Mouse (Mus musculus) 3134 (cell line): ENCODE results near the gene Six4.
"Not testable (repeated sequence)": the region's sequence is repeated elsewhere in the genome, so short reads cannot be mapped to it uniquely, and the experiment has no call there.

Experiments used
- DNase-seq: peaks from one replicate; pipeline ENCODE4 v3.0.0-alpha.2; 2011; ENCODE audit warnings: low spot score; ENCODE audit not compliant: insufficient read length; ENCODE audit errors: extremely low read depth

The Six4 gene

GRCm38 (mm10) chr12:73113196-73113595, at the start of gene Six4:
Six4 (minus strand) TSS chr12:73113456.
- peak; percentile 89 for DNase-seq

DNA sequence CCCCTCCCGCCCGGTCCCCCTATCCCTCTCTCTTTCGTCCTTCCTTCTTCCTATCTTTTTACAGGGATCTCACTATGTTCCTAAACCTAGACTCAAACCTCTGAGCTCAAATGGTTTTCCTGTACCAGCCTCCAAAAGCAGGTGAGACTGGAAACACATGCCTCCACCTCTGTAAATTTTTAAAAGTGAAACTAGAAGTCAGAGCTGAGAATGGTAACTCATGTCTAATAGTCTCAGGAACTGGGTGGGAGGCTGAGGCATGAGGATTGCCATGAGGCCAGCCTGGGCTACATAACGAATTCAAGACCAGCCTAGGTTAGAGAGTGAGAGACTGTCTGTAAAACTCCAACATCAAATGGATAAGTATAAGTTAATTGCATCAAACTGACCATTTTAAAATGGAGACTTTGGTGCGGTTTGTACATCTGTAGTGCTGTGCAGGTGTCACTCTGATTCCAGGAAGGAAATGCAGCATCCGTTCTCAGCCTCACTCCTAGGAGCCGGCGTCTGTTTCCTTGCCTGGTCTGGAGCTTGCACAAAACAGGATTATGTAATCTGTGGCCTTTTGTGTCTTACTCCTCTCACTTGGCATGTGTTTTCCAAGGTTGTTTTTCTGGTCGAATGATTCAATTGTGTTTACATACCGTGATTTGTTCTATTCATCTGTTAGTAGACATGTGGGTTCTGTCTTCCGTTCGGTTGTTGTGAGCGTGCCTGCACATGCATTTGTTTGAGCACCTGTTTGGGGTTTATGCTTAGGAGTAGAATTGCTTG, 49.3 kb upstream of the Six4 start:
- DNase-seq: no peak

- no peak for DNase-seq
These were observed 47.1 kb upstream of the Six4 start for GRCm38 (mm10) chr12:73160341-73160740.

- no peak for DNase-seq
These were observed 40.9 kb upstream of the Six4 start for GRCm38 (mm10) chr12:73154150-73154549.

DNA sequence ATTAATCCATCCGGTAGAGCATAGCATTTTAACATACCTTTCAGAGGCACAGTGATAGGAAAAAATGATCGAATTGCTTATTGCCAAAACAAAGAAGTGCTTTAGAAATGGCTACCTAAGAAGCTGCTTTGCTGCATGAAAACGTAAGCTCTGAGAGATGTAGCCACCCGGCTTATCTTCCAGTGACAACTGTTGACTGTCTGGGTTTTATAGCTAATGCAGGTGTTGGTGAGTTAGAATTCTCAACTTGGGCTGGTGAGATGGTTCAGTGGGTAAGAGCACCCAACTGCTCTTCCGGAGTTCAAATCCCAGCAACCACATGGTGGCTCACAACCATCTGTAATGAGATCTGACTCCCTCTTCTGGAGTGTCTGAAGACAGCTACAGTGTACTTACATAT, 37.8 kb upstream of the Six4 start:
- DNase-seq: not testable (repeated sequence)

DNA sequence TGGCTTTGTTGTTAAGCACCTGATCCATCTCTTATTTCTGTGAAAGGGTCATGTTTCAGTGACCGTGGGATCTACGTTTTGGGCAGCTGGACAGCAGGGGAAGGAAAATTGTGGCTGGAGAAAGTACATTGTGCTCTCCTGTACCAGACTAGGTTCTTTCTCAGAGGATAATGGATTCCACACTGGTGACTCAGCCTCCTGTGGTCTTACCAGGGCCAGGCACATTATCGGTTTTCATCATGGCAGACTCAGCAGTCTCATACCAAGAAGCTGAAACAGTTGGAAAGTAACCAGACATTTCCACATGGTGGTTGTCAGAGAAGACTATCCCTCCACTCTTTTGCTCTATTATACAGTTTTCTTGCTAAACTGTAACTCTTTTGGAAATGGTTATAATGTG, 34.0 kb upstream of the Six4 start:
- DNase-seq: peak; percentile 70

- no peak for DNase-seq
These were observed 27.5 kb upstream of the Six4 start for GRCm38 (mm10) chr12:73140732-73141131.

- no peak for DNase-seq
These were observed 12.0 kb upstream of the Six4 start for GRCm38 (mm10) chr12:73125250-73125649.

DNA sequence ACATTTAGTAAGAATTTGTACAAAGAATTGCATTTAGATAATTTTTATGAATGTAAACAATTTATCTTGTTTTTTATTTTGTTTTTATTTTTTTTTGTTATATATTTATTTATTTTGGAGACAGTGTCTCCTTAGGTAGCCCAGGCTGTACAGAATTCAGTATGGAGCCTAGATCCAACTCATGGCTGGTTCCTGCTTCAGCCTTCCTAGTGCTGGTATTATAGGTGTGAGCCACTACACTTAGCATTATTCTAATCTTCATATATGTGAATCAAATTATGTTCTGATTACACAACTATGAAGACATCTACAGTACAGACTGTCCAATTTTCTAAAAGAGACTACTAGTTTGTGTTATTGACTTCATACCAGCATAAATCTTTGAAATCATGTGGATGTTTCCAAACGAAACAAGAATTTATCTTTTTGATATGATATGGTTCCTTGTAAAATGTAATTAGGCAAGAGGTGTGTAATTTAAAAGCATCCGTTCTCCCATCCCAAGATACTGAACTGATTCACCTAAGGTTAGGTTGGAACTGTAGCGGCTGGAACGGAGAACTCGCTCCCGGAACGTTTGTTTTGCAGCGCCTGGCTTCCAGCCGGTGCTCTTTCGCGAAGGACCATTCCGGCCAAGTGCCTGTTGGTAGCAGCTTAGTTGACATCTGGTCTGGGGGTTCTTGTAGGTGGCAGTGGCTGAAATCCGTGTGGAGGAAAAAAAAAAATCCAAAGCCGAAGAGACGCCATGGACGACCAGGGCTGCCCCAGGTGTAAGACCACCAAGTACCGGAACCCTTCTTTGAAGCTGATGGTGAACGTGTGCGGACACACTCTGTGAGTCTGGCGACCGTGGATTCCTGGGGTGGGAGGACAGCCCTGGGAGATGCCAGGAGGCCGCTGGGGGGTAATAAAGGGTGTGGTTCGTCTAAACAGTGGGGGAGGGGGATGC, 10.1 kb upstream of the Six4 start, which contains the start of gene Mnat1:
Mnat1 (plus strand) TSS at position 625 of the 949 bp plus-strand sequence.
- DNase-seq: peak; percentile 89

DNA sequence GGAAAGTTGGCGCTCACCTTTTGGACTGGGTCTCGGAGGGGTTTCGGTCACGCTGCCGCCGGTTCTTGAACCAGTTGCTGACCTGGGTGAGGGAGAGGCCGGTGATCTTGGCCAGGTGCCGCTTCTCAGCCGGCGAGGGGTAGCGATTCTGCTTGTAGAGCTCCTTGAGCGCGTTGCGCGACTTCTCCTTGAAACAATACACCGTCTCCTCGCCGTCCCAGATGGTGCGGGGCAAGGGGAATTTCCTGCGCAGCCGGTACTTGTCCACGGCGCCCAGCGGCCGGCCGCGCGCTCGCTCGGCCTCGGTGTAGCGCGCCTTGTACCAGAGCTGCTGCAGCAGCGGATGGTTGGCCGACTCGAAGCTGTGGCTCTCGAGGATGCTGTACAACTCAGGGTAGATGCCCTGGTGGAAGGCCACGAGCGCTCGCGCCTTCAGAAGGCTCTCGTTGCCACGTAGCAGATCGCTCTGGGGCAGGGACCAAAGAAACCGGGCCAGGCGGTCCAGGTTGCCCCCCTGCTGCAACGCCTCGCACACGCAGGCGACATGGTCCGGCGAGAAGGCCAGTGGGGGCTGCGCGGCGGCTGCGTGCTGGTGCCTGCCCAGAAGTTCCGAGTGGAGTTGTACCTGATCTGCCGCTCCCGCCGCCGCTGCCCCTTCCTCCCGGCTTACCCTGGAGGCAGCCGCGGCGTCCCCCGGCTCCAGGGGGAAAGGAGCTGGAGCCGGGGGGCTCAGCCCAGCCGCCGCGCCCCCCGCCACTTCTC, 749 bp downstream of the Six4 start:
- peak; percentile 79 for DNase-seq

DNA sequence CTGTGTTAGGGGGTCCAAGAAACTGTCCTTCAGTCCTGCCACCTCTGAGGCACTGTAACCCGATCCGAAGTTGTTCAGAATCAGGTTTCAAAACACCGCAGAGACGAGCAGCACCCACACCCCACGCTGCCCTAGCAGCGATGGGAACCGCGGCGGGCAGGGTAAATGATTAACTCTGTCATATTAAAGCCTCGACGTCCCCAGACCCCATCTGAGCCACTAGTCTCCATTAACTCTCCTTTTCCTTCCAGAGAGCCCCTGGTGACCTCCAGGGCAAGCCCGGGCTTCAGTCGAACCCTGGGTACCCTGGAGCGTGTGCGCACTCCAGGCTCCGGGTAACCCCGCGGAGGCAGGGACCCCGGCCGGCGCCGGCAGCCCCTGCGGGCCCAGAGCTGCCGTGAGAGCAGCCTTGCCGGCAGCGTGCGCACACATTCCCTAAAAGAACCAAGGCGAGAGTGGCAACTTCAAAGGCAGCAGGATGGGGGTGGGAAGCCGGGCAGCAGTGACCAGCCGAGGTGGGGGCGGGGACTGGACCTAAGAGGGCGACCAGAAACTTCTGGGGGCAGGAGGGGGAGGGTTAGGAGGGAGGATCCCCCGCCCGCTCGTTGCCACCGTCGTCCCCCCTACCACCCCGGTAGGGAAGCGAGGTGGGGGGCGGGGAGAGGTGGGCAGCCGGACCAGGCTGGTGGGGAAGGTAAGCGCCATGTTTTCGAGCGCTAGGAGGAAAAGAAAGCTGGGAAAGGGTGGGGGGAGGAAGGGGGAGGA, 1.5 kb downstream of the Six4 start:
- peak; percentile 76 for DNase-seq

- peak; percentile 77 for DNase-seq
These were observed 2.7 kb downstream of the Six4 start for GRCm38 (mm10) chr12:73110431-73111111.

- no peak for DNase-seq
These were observed 5.4 kb downstream of the Six4 start for GRCm38 (mm10) chr12:73107821-73108220.

- no peak for DNase-seq
These were observed 9.5 kb downstream of the Six4 start for GRCm38 (mm10) chr12:73103713-73104112.

DNA sequence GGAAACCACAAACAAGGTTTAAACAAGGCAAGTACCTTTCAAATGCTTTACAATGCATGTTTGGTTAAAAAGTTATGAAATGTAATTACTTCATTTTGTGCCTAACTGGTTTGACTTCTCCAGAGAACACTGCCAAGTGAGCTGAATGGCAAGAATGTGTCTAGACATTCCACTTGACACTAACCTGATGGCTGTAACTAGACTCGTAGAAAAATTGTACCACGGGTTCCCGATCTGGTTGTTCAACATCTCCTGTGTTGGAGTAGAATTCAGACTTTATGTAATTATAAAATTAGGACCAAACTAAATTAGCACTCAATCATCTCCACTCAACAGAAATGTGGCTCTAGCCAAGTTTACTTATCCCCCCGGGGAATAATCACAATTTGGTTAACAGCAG, 14.7 kb downstream of the Six4 start:
- DNase-seq: no peak

- DNase-seq: not testable (repeated sequence)
These were observed 17.1 kb downstream of the Six4 start for GRCm38 (mm10) chr12:73096177-73096576.

DNA sequence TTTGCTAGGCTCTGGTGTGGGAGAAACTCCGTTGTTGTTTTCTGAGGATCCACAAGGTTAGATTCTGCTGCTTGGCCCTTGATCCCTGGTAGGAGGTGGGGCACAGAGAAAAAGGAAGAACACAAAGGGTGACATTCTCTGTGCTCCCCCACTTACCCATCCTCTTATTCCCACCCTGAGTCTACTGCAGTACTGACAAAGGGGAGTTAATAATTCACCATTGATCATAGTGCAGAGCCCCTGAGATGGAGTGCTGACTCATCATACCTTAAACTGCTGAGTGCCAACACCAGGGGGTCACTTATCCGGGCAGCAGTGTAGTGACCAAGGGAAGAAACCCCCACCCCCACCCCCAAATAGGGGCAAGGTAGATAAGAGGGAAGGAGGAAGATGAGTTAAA, 18.7 kb downstream of the Six4 start:
- no peak for DNase-seq

DNA sequence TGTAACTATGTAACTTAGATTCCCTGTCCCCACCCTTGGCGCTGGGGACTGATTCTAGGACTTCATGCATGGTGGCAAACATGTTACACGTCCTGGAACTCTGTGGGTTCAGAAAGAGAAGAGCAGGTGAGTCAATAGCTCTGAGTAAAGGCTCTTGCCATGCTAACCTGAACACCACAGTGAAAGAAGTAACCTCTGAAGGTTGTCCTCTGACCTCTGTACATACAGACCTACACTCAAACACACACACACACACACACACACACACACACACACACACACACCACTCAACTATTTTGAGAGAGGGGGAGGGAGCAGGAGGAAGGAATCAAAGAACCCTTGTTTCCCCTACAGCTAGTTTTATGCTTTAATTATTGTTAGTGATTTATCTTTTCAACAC, 19.1 kb downstream of the Six4 start:
- no peak for DNase-seq

GRCm38 (mm10) chr12:73090672-73091335, 22.5 kb downstream of the Six4 start:
- DNase-seq: no peak
